Mouse (Mus musculus) B cell, adult 2 months (primary cell): Measurements from ENCODE around the gene Scgb1b29.
"Not testable (repeated sequence)": the region's sequence is repeated elsewhere in the genome, so short reads cannot be mapped to it uniquely, and the experiment has no call there.

ENCODE experiments used
- DNase-seq, 2 experiments: peaks; one replicate each; pipeline ENCODE4 v3.0.0; 2022

The Scgb1b29 gene

GRCm38 (mm10) chr7:32441241-32441640 lies at the start of gene Scgb1b29:
Gene Scgb1b29, plus strand, starts transcription at chr7:32441541.
- not testable (repeated sequence) for DNase-seq

- DNase-seq, result not testable (repeated sequence)
Measured at GRCm38 (mm10) chr7:32428636-32429035, 12.7 kb upstream of the Scgb1b29 start.
